Mouse (Mus musculus) kidney, adult 8-10 months (tissue): Measurements from ENCODE around the gene Snap47.
"Not testable (repeated sequence)": the region's sequence is repeated elsewhere in the genome, so short reads cannot be mapped to it uniquely, and the experiment has no call there.

Source experiments
- DNase-seq, 2 experiments: peaks; one replicate each; pipeline ENCODE4 v3.0.0; 2022

Snap47 gene

GRCm38 (mm10) chr11:59421436-59421835 lies 29.6 kb downstream of the Snap47 start:
- DNase-seq = peak in 1 of 2 experiments; percentile 14

DNA sequence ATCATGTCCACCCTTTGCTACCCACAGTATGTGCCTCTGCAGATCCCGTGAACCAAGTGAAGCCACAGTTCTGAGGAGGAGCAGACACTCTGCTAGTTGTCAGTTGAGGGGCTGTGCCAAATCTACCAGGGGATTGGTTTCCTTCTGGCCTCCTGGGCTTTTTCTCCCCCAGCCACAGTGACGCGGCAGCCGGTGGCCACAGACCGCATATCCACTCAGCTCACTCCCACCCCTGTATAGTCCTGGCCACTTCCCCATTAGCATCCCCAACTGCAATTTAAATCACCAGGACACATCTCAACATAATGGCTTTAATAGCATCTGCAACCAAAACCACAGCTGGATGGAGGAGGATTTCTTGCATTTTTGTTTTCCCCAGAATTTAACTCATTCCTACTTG lies 32.3 kb downstream of the Snap47 start:
- DNase-seq = no peak

- DNase-seq = no peak
Observed at GRCm38 (mm10) chr11:59412999-59413863, 37.8 kb downstream of the Snap47 start.

GRCm38 (mm10) chr11:59412058-59412457 lies 38.9 kb downstream of the Snap47 start:
- no peak for DNase-seq

DNA sequence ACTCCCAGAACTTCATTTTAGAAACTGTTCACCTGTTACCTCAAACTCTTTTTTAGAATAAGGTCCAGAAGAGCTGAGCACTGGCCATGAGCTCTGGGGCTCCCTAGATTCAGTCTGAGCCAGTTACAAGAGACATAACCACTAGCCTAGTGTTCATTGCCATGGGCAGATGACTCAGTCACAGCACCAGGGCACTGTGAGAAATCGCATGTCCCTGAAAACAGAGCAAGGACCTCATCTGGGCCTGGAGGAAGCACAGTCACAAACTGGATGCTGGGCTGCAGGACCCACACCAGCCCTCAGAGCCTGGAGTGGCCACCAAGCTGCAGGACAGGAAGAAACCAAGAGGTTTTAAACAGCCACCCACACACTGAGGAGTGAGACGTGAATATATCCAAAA lies 40.1 kb downstream of the Snap47 start:
- DNase-seq = no peak

- DNase-seq = no peak
Observed at GRCm38 (mm10) chr11:59405761-59406160, 45.2 kb downstream of the Snap47 start.

DNA sequence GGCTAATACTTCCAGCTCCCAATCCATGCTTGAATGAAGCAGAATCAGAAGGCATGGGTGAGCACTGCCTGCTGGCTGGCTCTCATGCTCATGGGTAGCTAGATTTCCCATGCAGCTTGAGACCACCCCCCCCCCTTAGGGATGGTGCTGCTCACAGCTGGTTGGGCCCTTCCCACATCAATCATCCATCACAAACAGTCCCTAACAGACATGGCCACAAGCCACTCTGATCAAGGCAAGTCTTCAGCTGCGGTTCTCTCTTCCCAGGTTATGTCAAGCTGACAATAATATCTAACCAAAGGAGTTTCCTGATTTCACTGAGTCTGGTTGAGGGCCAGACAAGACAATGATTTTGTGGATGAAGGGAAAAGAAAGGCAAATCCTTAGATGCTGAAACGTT lies 50.1 kb downstream of the Snap47 start:
- DNase-seq = no peak

GRCm38 (mm10) chr11:59399830-59400229 lies 51.2 kb downstream of the Snap47 start:
- no peak for DNase-seq

DNA sequence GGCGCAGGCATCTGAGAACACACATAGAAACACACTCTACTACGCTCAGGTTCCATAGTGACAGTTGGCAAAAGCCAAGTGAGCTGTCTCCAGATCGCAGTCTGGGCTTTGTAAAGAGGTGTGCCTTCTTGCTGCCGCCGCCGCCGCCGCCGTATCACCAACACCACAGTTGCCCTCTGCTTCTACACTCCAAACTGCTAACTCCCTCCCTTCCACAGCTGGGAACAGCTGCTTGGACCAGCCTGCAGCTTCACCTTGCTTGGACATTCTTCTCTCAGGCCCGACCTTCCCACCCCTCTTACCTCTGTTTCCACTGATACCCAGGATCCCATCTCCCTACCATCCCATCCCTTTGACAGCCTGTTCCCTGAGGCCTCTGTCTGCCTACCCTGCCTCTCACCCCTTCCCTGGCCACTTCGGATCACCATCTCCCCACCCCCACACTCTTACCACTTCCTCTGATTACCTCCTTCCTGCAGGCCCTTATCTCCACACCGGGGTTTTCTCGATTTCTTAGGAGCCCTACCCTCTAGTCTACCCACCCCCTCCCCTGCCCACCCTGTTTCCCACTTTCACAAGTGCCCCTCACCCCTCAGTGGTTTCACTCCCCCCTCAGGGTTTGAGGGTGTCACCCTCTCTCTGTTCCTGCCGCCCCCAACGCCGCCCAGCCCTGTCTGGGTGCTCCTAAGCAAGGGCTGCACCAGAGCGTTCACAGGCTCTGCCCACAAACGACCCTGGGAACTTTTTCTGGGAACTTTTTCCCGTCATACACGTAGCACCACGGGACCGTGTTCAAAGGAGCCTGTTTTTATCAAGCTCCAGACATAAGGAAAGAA lies 53.2 kb downstream of the Snap47 start:
- DNase-seq = no peak

GRCm38 (mm10) chr11:59394451-59394850 lies 56.5 kb downstream of the Snap47 start:
- DNase-seq = no peak

- DNase-seq = no peak
Observed at GRCm38 (mm10) chr11:59393591-59393990, 57.4 kb downstream of the Snap47 start.

DNA sequence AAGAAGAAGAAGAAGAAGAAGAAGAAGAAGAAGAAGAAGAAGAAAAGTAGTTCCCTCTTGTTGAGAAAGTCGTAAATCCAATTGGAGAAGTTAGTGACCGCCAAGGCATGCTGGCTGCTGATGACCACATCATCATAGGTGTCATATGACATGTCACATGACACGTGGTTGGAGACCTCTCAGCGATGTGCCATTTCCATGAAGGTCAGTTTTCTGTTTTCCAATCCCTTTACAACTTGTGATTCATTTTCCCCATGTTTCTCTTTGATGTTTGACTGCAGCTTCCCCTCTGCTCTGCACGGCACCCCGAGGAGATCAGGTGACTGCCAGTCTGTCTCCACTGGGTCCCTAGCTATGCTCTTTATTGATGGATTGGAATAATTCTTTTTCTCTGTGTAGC lies 58.7 kb downstream of the Snap47 start:
- DNase-seq = no peak

DNA sequence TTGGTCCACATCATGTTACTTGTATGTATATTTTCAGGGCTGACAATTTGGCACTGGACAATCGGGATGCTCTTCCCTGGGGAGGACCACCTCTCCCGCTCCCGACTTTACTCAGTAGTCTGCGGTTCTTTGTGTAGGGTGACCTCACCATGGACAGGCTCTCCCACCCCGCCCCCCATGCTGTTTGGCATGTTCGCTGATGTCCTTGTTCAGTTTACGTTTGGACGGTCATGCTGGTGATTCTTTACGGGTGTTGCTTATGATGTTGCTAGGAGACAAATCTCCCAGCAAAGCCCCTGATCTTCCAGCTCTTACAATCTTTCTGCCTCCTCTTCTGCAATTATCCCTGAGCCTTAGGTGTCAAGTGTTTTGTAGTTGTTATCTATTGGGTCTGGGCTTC lies 60.5 kb downstream of the Snap47 start:
- DNase-seq = no peak

DNA sequence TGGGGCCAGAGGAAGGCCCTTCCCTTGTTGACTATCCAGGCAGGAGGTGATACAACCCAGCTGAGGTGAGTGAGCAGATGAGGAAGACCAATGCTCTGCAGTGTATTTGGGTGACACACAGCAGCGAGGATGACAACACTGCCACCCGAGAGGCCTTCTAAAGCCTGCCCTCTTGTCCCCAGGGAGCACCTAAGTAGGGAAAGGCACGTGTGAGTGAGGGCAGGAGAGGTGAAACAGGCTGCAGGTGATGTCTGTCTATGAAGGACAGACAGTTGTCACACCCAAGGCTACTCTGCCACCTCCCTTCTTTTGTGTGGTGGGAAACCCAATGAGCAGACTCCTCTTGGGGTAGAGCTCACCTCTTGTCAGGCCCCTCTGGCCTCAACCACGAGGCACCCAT lies 61.4 kb downstream of the Snap47 start:
- no peak for DNase-seq

DNA sequence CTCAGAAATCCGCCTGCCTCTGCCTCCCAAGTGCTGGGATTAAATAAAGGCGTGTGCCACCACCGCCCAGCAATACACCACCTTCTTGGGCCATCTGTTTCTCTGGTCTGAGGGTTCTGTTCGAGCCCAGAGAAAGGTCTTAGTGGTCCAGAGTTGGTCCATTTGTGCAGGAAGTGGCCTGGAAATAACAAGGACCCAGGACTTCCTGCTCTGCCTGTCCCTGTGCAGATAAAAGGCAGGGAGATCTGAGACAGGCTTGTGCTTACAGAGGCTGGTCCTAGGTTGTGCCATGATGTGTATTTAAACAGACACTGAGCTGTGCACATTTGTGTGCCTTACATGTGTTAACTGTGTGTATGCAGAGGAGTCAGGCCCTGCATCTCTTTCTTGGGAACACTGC lies 62.2 kb downstream of the Snap47 start:
- no peak for DNase-seq

DNA sequence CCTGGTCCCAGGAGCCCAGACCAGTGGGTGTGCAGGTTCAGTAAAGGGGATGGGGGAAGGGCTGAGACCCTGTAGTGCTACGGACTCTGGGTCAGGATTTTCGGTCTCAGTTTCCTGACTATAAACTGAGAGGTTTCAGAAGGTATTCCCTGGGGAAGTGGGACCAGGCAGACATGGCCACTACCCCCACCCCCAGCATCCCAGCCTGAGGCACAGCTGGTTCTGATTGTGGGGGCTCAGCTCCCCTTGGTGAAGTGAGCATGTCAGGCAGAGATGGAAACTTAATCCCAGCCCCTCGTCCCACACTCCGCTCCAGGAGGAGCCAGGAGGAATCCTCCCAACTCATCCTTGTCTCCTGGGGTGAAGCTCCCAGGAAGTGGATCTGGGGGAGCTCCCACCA lies 63.5 kb downstream of the Snap47 start:
- no peak for DNase-seq

DNA sequence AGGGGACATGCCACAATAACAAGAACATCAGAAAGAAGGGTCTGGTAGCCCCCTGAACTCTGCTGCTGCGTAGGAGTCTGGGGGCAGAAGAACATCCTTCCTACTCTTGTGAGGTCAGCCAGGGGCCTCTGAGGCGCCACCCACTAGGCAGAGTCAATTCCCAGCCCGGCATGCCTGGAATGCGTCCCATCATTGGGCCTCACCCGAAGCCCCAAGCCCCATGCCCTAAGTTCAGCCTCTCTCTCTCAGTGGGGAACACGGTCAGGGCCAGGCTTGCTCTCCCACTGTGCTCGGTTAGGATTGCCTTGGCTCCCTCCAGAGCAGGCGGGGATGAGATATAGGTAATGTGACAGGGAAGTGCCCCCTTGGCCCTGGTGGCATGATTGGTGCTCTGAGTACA lies 65.9 kb downstream of the Snap47 start:
- no peak for DNase-seq

GRCm38 (mm10) chr11:59384441-59384959 lies 66.5 kb downstream of the Snap47 start:
- peak; percentile 68 to 76 for DNase-seq

DNA sequence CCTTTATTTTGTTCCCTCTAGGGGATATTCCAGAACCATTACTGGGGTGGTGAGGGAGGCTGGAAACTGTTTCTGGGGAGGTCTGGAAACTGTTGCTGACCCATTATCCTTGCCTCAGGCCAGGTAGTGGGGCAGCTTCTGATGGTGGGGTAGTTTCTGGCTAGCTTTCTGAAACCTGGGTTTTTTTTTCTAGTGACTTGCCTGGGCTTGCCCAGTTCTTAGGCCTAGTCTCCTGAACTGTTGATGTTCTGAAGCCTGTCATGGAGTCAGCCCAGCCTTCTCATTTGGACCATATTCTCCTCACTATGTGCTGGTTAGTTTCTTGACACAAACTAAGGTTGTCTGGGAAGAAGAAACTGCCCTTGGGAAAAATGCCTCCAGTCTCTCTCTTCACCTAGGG lies 71.4 kb downstream of the Snap47 start:
- DNase-seq = no peak

GRCm38 (mm10) chr11:59377999-59378398 lies 73.0 kb downstream of the Snap47 start:
- DNase-seq = no peak

DNA sequence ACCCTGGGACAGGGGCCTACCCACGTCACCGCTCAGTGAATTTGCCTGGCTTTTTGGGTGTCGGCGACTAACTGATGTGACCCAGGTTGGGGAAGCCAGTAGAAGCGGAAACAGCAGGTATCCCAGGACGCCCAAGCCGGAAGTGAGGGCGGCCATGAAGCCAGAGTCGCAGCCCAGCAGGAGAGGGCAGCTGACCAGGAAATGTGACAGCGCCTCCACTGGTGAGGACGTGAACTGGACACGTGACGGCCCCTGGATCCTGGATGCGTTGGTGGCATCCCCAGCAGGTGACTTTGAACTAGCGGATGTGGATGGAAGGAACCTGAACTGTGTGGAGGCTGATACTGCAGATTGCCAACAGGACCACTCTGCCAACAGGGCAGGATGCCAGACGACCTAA lies 75.5 kb downstream of the Snap47 start, which contains the start of gene Prss38:
Prss38 (minus strand) TSS at position 183 of the 400 bp plus-strand sequence.
- DNase-seq = no peak

DNA sequence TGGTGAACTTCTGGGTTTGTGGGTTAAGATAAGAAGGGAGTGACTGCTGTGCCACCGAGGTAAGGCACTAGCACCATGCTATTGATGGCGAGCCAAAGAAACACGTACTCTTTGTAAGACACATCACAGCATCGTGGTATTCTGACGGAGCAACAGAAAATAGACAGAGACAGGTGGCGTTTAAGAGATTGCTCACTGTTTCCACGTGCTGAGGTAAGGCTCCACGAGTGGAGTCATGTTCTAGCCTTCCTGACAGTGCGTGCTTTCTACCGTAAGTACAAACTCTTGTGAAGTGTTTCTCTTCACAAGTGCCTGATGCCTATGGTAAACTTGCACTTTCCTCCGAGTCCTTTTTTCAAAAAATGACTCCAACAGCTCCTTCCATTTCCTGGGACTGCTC lies 81.1 kb downstream of the Snap47 start:
- no peak for DNase-seq

- DNase-seq = not testable (repeated sequence)
Observed at GRCm38 (mm10) chr11:59367955-59368354, 83.0 kb downstream of the Snap47 start.

- DNase-seq = peak in 1 of 2 experiments; percentile 18
Observed at GRCm38 (mm10) chr11:59366633-59367032, 84.4 kb downstream of the Snap47 start.
